Mouse (Mus musculus) heart, postnatal 14 days (tissue): Measurements from ENCODE around the gene Arhgap44. TPM values are rescaled to one million over a fixed set of nuclear protein-coding genes. Genes with fewer than 3 reads are reported as not detected.
A peak's percentile ranks its signal among the peaks of the same experiment; 100 is the strongest.

Experiments
- DNase-seq, 2 experiments: peaks; one replicate each; pipeline ENCODE4 v3.0.0; 2021 to 2022
- intact Hi-C: fragments of 180-260 bp; cut with DNase I; formaldehyde crosslinking; loops from one replicate; pipeline ENCODE4 v1.15.1; 2025
- total RNA-seq, 2 experiments: library from RNA; stranded (reverse); gene quantifications; 2 replicates each; pipeline ENCODE4 v1.2.3; 2021

Gene Arhgap44
- total RNA-seq, 2 experiments from 2014 or later, result 16.7 to 18.9 TPM

DNA sequence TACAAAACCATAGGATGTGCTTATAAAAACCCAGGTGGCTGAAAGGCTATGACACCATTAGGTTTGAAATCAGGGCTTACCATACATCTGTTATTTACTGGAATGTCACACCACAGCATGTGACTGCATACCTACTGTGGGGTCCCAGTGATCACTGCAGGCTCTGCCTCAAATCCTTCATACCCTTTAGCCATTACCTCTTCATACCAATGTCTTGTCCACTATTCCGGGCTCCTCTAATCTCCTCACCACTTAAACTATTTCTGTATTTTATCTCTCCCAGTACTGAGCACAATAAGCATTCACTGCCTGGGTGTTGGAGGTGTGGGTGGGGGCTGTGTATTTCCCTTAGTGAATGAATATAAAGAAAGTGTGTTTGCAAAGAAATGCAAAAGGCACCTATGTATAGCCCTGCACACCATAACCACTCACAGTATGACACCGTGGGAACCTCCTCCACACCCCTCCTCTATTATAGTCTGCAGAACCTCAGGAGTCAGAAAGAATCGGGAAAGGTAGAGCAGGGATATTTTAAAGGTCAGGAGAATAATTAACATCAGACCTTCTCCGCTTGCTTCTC is 19.8 kb downstream of the Arhgap44 start:
- DNase-seq, result no peak
- intact Hi-C loops, result no loop called here

DNA sequence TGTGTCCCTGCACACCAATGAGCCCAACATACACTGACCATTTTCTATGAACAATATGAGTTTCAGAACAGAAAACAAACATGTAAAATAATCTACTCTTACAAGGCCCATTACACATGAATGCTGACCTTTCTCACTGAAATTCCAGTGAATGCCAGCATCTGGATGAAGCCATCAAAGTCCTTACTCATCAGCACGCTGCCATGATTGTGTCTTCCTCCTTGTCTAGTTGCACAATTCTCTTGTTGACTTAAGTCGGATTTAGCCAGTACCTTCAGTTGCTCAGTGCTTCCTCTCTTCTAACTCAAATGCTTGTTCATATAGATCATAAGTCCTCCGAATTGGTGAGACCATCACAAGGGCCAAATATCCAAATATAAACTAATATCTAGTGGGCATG is 23.7 kb downstream of the Arhgap44 start:
- no peak for DNase-seq

GRCm38 (mm10) chr11:65137145-65137652 is 25.6 kb downstream of the Arhgap44 start:
- no peak for DNase-seq
- intact Hi-C loops, result no loop called here

More for the DNA sequence above, 23.7 kb downstream of the Arhgap44 start:
- intact Hi-C loops, result no loop called here

DNA sequence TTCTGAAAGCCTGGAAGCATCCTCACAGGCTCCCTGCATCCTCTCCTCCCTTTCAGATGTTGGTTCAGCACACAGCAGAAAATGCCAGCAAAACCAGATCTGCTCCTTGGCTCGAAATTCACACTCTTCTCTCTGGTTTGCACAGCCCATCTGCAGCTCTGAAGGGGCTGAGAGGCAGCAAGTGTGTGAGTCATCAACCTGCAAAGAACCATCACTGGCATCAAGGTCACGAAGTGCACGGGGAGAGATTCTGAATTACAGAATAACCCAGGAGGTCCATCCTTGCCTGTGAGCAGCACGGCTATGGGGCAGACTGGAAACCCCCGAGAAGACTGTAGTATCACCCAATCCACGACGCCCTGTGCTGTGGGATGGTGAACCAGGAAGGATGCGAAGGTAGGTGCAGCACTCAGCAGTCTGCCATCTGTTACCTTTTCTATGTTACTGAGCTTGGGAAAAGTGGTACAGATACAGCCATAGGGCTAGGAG is 27.5 kb downstream of the Arhgap44 start:
- intact Hi-C loops, result no loop called here
- no peak for DNase-seq

- intact Hi-C loops, result no loop called here
Observed at GRCm38 (mm10) chr11:65133661-65134060, 29.1 kb downstream of the Arhgap44 start.

DNA sequence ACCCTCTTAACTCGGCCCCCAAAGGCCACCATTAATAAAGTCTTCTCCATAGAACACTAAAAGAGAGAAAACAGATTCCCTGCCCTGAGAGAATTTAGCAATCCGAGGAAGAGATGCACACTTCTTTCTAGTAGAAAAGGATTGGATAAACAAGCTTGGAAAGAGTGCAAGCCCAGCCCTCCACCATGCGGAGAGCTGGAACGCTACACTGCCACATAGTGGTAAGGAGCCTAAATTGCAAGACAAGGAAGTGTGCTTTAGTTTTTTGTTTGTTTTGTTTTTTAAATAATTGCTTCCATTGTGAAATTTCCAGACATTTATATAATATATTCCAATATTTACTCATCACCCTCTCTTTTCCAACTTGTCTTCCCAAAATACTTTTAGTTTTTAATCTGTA is 33.7 kb downstream of the Arhgap44 start:
- intact Hi-C loops, result no loop called here
- DNase-seq, result no peak

More at GRCm38 (mm10) chr11:65133661-65134060, 29.1 kb downstream of the Arhgap44 start:
- DNase-seq, result no peak

- no peak for DNase-seq
- intact Hi-C loops, result no loop called here
Observed at GRCm38 (mm10) chr11:65128666-65129065, 34.1 kb downstream of the Arhgap44 start.

GRCm38 (mm10) chr11:65126566-65126965 is 36.2 kb downstream of the Arhgap44 start:
- intact Hi-C loops, result no loop called here
- DNase-seq, result peak in 1 of 2 experiments; percentile 9

GRCm38 (mm10) chr11:65124913-65125418 is 37.8 kb downstream of the Arhgap44 start:
- peak; percentile 29 to 49 for DNase-seq
- intact Hi-C loops, result no loop called here

GRCm38 (mm10) chr11:65120276-65120675 is 42.5 kb downstream of the Arhgap44 start:
- intact Hi-C loops, result no loop called here
- no peak for DNase-seq

GRCm38 (mm10) chr11:65115811-65116210 is 47.0 kb downstream of the Arhgap44 start:
- no peak for DNase-seq
- intact Hi-C loops, result no loop called here

DNA sequence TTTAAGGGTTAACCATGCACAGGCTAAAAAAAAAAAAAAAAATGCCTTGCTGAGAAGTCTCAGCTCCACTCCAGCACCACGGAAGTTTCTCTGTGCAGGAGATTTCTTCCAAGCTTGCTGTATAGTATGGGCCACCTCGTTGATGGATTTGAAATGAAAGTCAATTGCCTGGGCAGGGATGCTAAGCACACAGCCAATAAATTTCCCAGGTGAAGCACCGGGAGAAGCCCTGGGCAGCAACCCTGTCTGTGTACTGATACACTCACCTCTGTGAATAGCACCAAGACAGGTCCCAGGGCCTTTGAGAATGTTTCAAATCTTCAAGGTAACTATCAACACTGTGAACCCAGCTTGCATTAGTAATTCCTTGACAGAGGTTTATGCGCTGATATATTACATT is 50.7 kb downstream of the Arhgap44 start:
- intact Hi-C loops, result no loop called here
- DNase-seq, result no peak

DNA sequence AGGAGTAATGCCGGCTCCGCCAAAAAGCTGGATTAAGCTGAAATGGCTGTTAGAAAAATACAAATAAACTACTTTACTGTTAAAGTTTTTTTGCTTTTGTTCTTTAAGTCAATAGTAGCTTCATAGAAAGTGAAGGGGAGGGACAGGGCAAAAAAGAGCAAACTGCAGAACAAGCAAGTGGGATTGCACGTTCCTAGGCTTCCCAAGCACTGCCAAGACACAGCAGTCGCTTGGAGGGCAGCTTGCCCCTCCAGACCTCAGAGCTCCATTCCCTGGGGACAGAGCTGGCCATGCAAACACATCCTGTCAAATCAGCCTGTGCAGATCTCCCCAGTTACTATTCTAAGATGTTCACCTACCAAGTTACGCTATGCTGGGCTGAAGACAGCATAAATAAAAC is 51.1 kb downstream of the Arhgap44 start:
- DNase-seq, result no peak
- intact Hi-C loops, result no loop called here

- intact Hi-C loops, result no loop called here
- DNase-seq, result no peak
Observed at GRCm38 (mm10) chr11:65110058-65110457, 52.7 kb downstream of the Arhgap44 start.

DNA sequence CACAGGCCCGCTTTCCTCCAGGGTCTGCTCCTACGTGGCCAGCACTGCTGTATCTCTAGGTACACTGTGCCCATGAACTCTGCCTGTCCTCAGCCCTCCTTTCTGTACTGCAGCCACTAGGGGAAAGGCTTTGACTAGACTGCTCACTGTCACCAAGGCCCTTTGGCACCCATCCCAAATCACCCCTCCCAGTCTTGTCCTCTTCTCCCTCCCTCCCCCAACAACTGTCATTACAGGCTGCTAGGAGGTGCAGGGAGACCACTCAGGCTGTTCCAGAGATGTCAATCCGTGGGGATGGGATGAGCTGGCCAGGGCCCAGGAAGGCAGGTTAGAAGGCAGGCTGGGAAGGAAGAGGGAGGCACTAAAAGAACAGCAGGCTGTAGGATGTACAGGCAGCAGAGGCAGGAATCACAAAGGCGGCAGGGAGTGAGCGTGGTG is 55.0 kb downstream of the Arhgap44 start:
- DNase-seq, result peak in 1 of 2 experiments; percentile 31
- intact Hi-C loops, result no loop called here

DNA sequence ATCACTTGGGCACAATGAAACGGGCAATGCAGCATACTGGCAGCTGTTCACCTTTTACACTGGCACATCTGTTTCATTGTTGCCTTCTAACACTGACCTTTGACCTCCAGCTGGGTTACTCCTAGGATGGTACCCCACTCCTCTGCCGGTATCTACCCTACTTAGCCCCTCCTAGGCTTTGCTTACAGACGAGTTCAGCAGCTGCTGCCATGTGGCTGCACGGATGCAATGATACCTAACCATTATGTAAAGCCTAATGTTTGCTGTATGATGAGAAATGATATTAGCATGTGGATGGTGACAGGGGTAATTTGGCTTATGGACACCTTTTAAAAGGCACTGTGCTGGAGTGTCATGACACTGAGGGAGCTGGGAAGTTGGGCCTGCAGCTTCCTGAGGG is 55.6 kb downstream of the Arhgap44 start:
- DNase-seq, result no peak
- intact Hi-C loops, result no loop called here

DNA sequence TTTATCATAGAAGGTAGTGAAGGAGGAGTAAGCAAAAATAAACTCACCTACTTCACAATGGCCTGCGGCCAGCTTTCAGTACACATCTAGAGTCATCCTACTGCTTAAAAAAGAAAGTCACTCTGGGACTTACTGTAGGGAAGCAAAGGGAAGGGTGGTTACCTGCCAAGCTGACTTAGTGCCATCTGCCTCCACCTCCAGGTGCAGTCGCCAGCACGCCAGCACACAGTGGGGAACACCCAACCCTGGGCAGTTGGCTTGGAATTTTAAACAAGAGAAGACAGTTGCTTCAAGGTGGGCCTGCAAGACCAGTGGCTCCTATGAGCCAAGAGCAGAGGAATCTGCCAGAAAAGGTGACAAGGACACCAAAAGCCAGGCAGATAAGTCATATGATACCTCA is 58.7 kb downstream of the Arhgap44 start:
- intact Hi-C loops, result no loop called here

DNA sequence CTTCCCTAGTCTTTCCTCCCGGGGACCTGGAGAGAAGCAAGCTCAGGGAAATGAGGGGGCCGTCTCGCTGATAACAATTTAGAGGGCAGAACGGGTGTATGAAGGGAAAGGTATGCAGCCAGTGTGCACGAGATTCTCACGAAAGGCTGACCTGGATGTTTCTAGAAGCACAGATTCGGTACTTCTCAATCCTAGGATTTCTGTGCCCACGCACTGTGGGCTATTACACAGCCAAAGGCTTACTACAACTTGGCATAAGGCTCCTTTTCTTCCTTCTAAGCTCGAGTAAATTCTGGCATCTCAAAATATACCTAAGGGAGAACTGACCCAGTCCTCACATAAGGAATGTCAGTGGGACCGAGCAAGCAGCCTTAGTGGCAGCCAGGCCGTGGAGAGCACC is 61.6 kb downstream of the Arhgap44 start:
- intact Hi-C loops, result no loop called here
- no peak for DNase-seq

More for the DNA sequence above, 58.7 kb downstream of the Arhgap44 start:
- DNase-seq, result no peak

GRCm38 (mm10) chr11:65100031-65100430 is 62.7 kb downstream of the Arhgap44 start:
- DNase-seq, result no peak
- intact Hi-C loops, result no loop called here

GRCm38 (mm10) chr11:65097526-65098070 is 65.2 kb downstream of the Arhgap44 start:
- intact Hi-C loops, result no loop called here
- no peak for DNase-seq

GRCm38 (mm10) chr11:65096866-65097265 is 65.9 kb downstream of the Arhgap44 start:
- intact Hi-C loops, result no loop called here
- no peak for DNase-seq

DNA sequence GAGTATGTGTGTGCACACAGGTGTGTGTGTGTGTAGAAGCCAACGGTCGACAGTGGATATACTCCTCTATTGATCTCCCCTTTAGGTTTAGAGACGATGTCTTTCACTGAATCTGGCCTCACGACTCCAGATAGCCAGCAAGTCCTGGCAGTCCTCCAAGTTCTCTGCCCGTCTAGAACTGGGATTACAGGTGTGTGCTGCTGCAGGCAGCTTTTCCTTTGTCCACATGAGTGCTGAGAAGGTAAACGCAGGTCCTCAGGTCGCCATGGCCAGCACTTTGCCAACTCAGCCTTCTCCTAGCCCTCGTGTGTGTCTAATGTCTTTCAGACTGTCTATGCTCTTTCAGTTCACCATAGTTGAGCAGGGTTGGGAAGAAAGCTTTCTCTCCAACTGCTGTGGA is 69.9 kb downstream of the Arhgap44 start:
- intact Hi-C loops, result no loop called here
- no peak for DNase-seq
